Mouse (Mus musculus): ENCODE results near the gene Rps15.
"Not testable (repeated sequence)": the region's sequence is repeated elsewhere in the genome, so short reads cannot be mapped to it uniquely, and the experiment has no call there.

Rps15 gene

DNA sequence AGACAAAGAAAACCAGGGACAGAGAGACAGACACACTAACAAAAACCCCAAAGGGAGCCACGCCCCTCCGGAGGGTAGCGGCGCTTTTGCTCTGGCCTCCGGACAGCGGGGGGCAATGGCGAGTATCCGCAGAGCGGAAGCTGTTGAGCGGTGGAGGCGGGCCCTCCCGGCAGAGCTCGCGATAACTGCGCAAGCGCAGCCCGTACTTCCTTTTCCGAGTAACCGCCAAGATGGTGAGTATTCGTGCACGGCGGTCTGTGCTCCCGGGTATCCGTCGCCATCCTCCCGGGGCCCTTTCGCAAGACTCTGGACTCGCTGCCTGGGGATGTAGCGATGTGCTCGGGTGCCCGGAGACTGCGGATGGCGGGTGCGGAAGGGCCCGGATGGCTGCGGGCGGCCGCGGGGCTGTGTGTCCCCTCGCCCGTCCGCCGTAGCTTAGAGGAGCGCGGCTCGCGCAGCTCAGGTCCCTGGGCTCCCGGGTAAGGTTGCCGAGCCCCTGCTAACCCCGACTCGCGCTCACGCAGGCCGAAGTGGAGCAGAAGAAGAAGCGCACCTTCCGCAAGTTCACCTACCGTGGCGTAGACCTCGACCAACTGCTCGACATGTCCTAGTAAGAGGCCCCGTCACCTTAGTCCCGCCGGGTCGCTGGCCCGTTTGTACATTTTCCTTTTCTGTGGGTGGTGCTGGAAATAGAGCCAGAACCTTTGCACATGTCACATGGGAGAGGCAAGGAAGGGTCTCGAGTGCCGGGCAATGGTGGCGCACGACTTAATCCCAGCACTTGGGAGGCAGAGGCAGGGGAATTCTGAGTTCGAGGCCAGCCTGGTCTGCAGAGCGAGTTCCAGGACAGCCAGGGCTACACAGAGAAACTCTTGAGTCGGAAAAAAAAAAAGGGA is at the start of gene Rps15:
TSS of gene Rps15 (plus strand) at position 203 of the 896 bp plus-strand sequence.
- peak; percentile 94 for DNase-seq (ENCODE audit: low spot score)

DNA sequence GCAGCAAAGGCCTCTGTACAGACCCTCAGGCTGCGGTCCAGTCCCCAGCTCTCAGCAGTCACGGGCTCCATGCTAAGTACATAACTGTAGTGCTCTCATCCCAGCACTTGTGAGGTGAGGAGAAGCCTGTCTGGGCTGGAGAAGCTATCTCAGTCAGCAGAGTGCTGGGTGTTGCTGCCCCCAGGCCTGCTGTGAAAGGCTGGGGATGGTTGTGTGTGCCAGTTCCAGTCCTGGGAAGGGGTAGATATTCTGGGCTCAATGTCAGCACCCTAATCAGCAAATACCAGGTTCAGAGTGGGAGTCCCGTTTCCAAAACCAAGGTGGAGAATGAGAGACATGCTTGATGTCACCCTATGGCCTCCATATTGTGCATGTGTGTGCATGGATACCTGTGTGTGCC is 49.6 kb upstream of the Rps15 start:
- DNase-seq (ENCODE audit: low spot score) = no peak

DNA sequence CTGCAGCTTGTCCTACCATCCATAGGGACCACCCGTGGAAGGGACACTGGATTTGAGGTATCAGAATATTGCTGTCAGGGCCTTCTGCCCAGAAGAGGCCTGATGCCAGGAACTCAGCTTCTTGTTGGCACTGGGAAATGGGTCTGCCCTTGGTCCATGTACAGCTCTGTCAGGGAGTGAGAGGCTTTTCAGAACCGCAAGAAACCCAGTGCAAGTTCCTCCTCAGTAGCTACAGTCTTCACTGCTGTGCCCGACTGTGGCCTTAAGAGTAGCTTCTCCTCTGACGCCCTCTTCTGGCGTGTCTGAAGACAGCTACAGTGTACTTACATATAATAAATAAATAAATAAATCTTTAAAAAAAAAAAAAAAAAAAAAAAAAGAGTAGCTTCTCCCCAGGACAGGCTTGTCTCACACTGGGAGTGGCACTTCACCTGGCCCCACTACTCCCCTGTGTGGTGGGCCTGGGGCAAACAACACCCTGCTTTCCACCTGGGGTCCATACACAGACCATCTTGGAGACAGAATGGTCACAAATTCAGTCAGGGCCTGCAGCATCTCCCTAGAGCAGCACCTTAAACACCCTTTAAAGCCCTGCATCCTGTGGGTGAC is 47.4 kb upstream of the Rps15 start:
- no peak for DNase-seq (ENCODE audit: low spot score)

DNA sequence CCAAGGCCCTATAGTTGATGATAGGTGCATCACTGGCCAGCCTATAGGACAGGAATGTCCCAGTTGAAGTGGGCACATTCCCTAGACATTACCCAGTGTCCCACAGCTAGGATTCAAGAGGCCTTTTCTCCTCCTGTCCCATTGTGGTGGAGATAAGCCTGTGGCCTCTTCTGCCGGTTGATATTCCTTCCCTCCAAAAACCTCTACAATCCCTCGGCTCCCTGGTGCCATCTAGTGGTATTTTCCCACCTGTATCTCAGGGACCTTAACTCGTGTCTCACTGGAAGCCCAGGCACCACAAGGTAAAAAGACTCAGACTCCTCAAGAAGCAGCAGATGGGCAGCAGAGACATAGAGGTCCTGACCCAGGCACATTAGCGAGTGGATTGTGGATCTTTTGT is 46.7 kb upstream of the Rps15 start:
- DNase-seq (ENCODE audit: low spot score) = peak; percentile 73

DNA sequence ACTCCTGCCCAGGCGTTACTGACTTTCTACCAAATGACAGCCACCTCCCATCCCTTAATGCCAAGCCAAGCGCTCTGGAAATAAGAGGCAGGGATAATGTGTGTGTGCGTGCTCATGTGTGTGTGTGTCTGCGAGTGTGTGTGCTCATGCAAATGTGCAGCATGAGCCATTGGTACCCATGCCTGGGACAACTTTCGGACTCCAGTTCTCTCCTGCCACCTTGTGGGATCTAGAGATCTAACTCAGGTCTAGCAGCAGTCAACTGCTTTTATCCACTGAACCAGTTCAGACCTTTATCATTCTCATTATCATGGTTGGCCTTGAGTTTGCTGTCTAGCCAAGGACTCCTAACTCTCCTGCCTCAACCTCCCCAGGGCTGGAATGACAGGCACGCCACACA is 44.4 kb upstream of the Rps15 start:
- no peak for DNase-seq (ENCODE audit: low spot score)

DNA sequence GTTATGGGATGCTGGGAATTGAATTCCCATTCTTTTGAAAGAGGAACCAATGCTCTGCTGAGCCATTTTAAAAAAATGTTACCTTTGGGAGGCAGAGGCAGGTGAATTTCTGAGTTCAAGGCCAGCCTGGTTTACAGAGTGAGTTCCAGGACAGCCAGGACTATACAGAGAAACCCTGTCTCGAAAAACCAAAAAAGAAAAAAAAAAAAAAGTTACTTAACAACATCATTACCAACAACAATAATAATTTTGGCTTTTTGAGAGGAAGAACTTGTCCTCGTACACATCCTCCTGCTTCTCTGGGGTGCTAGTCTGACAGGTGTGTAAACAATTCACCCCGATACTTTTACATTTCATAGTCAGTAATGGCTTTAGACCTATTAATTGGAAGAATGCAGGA is 43.8 kb upstream of the Rps15 start:
- DNase-seq (ENCODE audit: low spot score) = not testable (repeated sequence)

- peak; percentile 92 for DNase-seq (ENCODE audit: low spot score)
Observed at GRCm38 (mm10) chr10:80248971-80249640, 43.1 kb upstream of the Rps15 start, which contains the start of gene Ndufs7. Gene Ndufs7, plus strand, starts transcription at chr10:80249121.

GRCm38 (mm10) chr10:80250059-80250458 is 42.2 kb upstream of the Rps15 start:
- no peak for DNase-seq (ENCODE audit: low spot score)

DNA sequence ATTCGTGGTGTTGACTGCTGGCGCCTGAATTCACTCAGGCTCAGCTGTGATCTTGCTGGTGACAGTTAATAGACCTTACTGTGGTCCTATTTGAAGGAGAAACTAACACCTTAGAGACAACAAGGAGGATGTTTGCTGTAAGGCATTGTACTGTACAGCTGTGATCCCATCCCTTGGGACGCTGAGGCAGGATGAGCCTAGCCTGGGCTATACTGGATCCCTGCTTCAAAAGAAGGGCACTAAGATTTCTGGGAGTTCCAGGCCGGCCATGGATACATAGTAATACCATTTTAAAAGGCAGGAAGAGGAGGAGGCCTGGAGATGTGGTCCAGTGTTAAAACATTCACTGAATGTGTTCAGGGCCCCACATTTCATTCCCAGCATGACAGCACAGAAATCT is 41.7 kb upstream of the Rps15 start:
- no peak for DNase-seq (ENCODE audit: low spot score)

DNA sequence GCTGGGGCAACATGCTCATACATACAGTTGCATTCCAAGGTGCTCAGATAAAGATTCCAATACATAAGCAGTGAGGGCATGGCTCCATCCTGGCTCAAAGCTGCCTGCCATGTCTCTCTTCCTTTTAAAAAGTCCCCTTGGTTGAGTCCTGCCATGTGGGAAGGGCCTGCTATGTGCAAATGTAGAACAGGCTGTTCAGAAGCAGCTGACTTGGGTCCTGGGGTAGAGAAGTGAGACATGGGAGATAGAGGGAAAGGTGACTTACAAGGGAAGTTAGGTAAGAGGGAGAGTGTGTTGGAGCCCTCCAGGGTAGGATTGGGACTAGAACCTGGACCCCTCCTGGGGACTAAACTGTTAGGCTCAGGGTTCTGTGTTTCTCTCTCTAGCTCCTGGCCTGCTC is 40.2 kb upstream of the Rps15 start:
- no peak for DNase-seq (ENCODE audit: low spot score)

DNA sequence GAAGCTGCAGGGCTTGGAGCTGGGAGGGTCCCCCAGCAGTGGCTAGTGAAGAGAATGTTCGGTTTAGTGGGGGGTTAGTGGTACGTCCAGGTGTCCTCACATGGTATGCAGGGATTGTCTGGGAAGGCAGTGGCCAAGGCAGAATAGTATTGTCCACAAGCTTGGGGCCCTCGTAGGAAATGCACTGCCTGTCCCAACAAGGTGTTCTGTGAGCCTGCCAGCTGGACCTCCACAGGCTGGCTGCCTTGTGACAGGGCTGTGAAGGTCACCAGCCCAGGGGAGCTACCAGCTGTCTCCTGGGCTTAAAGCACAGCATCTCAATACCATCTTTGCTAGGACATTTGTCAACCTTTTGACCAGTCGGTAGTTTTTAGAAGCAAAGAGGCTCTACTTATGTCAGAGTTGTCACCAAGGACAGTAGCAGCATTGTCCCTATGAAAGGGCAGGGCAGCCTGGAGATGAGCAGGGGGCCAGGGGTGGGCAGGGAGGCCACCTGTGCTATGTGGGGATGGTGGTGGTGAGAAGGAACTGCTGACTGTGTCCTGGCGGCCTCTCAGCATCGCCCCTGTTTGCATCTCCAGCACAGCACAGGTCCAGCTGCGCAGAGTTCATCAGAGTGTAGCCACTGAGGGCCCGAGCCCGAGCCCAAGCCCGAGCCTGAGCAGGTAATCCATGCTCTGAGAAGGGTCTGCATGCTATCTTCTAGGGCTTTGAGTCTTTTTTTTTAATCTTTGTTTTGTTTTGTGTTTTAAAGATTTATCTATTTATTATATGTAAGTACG is 39.6 kb upstream of the Rps15 start:
- DNase-seq (ENCODE audit: low spot score) = no peak

GRCm38 (mm10) chr10:80253551-80253950 is 38.7 kb upstream of the Rps15 start:
- DNase-seq (ENCODE audit: low spot score) = no peak

DNA sequence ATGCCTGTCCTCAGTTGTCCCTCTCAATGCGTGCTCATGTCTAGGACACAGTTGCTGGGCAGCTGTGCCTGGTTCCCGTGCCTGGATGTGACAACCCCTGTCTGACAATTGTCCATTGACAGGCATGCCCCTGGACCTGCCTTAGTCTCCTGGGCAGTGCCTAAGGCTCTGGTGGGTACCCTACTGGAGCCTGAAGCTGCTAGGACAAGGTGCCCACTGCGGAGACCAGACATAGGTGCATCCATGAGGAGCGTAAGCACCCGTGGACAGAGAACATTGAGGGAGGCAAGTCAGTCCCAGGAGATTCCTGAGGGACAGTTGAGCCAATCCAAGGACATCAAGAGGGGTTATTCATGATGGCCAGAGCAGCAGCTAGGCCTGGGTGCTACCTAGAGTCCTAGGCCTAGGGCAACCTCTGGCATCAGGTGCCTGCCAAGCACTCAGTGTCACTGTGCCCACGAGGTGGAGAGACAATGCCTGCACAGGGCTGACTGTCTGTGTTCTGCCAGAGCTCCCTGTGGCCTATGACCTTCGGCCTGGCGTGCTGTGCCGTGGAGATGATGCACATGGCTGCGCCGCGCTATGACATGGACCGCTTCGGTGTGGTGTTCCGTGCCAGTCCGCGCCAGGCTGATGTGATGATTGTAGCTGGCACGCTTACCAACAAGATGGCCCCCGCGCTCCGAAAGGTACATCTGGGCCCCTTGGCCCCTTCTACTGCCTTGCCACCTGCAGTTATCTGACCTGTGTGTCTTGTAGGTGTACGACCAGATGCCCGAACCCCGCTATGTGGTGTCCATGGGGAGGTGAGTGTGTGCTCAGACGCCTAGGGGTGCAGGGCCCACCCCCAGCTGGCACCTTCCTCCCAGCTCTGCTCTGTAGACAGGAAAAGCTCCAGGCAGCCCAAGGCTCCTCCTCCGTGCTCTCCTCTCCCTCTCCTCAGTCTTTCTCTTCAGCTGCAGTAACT is 37.6 kb upstream of the Rps15 start:
- DNase-seq (ENCODE audit: low spot score) = no peak

DNA sequence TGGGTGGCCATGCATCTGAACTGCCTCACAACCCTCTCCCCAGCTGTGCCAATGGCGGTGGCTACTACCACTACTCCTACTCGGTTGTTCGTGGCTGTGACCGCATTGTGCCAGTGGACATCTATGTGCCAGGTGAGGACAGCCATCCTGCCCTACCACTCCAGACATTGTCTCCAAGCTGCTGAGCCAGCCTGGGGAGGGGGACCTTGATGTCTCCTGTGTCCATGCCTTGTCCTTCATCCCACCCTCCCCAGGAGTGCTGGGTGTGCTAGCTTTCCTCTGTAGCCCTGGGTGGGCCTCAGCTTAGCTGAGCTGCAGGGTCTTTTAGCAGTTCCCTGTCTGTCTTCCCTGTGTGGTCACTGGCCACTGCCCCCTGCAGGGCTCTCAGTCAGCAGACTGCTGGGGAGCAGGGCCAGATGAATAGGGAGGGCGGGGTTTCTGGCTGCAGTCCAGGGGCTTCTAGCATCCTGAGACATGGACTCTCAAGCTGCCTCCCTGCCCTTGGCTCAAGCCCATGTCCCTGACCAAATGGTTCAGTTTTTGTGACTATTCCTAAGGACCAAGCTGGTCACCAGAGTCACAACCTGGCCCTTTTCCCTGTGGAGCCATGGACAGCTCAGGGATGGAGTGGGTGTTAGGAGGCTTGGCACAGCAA is 36.2 kb upstream of the Rps15 start:
- no peak for DNase-seq (ENCODE audit: low spot score)

DNA sequence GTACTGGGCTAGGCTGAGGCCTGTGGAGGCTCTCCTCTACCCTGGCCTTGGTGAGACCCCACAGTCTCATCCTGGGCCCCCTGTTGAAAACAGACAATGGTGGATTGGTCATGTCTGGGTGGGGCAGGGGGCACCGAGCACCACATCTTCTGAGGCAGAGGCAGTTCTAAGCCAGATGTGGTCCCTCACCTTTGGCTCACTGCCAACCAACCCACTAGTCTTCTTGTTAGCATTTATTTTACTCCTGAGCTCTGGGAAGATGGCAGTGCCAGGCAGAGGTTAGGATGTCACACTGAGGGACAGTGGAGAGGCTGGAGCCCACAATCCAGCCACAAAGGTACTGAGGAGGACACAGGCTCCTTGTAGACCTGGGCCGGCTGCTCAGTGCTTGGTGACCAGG is 34.3 kb upstream of the Rps15 start:
- no peak for DNase-seq (ENCODE audit: low spot score)

DNA sequence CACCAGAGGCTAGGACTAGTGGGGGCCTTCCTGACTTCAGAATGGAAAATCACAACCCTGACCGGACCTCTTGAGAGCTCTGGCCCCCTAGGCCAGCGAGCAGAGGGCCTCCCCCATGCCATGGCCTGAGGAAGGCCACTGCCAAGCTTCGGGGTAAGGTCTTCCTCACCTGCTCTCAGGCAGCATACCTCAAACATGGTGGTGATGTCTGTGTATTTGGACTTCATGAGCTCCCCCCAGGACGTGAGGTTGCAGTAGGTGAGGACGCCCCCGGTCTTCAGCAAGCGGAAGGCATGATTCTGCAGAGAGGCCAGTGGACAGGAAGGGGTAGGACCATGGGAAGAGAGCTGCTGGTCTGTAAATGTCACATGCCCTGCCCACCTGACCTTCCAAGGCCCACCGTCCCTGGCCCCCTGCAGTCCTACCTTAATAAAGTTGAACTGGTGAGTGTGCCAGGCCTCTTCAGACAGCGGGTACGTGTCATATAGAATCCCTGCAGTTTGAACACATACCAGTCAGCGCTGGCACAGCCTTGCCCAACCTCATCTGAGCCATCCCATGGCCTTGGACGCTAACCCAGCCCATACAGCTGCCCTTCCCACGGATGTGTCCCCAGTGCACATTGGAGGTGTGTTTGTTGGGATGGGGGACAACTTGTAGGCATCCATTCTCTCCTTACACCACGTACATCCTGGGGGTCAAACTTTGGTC is 33.3 kb upstream of the Rps15 start:
- DNase-seq (ENCODE audit: low spot score) = no peak

- no peak for DNase-seq (ENCODE audit: low spot score)
Observed at GRCm38 (mm10) chr10:80259463-80259805, 32.8 kb upstream of the Rps15 start.

DNA sequence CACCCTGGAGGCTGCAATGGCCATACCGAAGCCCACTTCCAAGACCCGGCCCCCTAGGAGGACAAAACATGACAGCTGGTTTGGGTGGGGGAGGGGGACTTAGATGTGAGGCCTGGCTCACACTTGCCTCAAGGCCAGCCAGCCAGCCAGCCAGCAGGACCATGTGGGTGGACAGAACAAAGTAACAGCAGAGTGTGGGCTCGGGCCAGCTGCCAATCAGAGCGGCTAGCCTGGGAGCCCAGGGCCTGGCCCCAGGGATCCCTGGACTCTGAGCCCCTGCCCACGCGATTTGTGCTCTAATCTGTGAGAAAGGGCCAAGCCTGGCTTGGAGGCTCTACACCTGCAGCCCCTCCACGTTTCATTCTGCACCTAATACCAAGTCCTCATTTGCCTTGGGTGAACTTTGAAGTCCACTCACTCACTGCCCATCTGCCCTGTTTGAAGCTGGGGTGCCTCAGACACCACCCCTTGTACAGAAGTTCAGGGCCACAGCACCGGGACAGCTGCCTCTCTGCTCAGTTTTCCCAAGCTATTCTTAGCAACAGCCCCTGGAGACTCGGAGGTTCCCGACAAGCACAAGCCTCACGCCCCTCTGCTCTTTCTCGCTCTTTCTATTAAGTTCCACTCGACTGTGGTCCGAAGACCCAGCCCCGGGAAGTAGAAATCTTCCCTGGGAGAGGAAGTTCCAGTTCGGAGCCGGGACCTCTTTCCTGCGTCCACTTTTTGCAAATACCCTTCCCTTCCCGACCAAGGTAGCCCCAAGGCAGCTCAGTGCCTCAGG is 32.2 kb upstream of the Rps15 start:
- DNase-seq (ENCODE audit: low spot score) = peak; percentile 43

Data from yolk sac, embryonic 10.5 days (tissue).